Mouse (Mus musculus) olfactory bulb, adult 2 months (tissue): ENCODE measurements around the gene Cfap99.

Experiments
- CTCF ChIP-seq: fragments of 200-500 bp; IDR thresholded peaks from 2 replicates; pipeline ENCODE4 v1.5.1; 2012; ENCODE audit warnings: low read depth, mild to moderate bottlenecking, low read length, moderate library complexity; ENCODE audit not compliant: insufficient read depth
- POLR2A ChIP-seq: fragments of 200-500 bp; IDR thresholded peaks from 2 replicates; pipeline ENCODE4 v1.6.1; 2012; ENCODE audit warnings: mild to moderate bottlenecking, low read depth, low read length, moderate library complexity; ENCODE audit not compliant: insufficient read depth

- TF ChIP-seq POLR2A (no peak), CTCF (no peak)
Observed at GRCm38 (mm10) chr5:34293363-34293762, 5.0 kb downstream of the Cfap99 start.
